Comparison of ENCODE assay signal across 13 mouse cellular contexts in genomic region chr2:164518266-164519170, GRCm38 (mm10). TPM values are rescaled to one million over a fixed set of nuclear protein-coding genes. Genes with fewer than 3 reads are reported as not detected.
A peak's percentile ranks its signal among the peaks of the same experiment; 100 is the strongest.
DNase-seq lines count a peak whose midpoint lies in the region; ATAC-seq and TF ChIP-seq lines count a peak whose summit lies in the region.
"Had no signal": no experiment of that assay in that cellular context is flagged by ENCODE, and none has a peak within 500 bp of the region (broad histone marks: within the 10 kb centered on the region; RNA-seq: fewer than 3 reads in every experiment).

No protein-coding gene starts in this region.

- H3K4me1 ChIP-seq in forebrain, embryonic 14.5 days (ENCODE audit: control insufficient read depth, insufficient read depth, low read length) = no peaks in the 10 kb centered on the region
- H3K4me1 ChIP-seq in forebrain, embryonic 12.5 days = peaks cover 7% of the 10 kb centered on the region; the same call in 1 of the 2 replicates
- peaks cover 29% of the 10 kb centered on the region for H3K4me1 ChIP-seq in limb, embryonic 12.5 days (replicated peaks)
- H3K4me1 ChIP-seq in limb, embryonic 10.5 days = peaks cover 19% of the 10 kb centered on the region
- H3K4me1 ChIP-seq in limb, embryonic 14.5 days (ENCODE audit: control insufficient read depth, insufficient read depth, low read length) = peaks cover 23% of the 10 kb centered on the region

- H3K4me2 ChIP-seq in forebrain, embryonic 14.5 days (ENCODE audit: low read length) = no peak overlapping the region
- no peak overlapping the region for H3K4me2 ChIP-seq in forebrain, embryonic 12.5 days
- H3K4me2 ChIP-seq in limb, embryonic 12.5 days = no peak overlapping the region
- H3K4me2 ChIP-seq in limb, embryonic 14.5 days (replicated peaks; ENCODE audit: low read depth, low read length, severe bottlenecking) = peak overlapping the region; percentile 18; the same call in 1 of the 2 replicates
- H3K4me2 ChIP-seq: embryonic facial prominence, embryonic 13.5 days; hindbrain, embryonic 14.5 days; lung, embryonic 15.5 days had no signal

- no peak for TF ChIP-seq POLR2A in limb, embryonic 14.5 days (IDR thresholded peaks at IDR 0.05; ENCODE audit: borderline replicate concordance, extremely low read depth, insufficient read depth, insufficient read length)

- WGBS in forebrain, embryonic 14.5 days = 46% methylated on average over 11 of the region's 11 CpGs
- 62% methylated on average over 11 of the region's 11 CpGs for WGBS in forebrain, embryonic 12.5 days
- WGBS in limb, embryonic 12.5 days = 37% methylated on average over 11 of the region's 11 CpGs
- 57% methylated on average over 11 of the region's 11 CpGs for WGBS in limb, embryonic 10.5 days
- WGBS in limb, embryonic 14.5 days = 27% methylated on average over 11 of the region's 11 CpGs

- in situ Hi-C loops in Patski (cut with MboI; ENCODE audit: low pct_unique_long_range_greater_than_20kb) = loop anchor here (5.0 kb wide), 2 partner anchors 56 to 101 kb away; partner anchors contain the start of gene Gm20458

- no peak overlapping the region for H3K9ac ChIP-seq in forebrain, embryonic 14.5 days (ENCODE audit: low read length)
- H3K9ac ChIP-seq in forebrain, embryonic 12.5 days = no peak overlapping the region
- H3K9ac ChIP-seq in limb, embryonic 12.5 days (replicated peaks) = no peak overlapping the region
- H3K9ac ChIP-seq in limb, embryonic 14.5 days (ENCODE audit: low read depth, low read length, severe bottlenecking) = no peak overlapping the region
- H3K9ac ChIP-seq: embryonic facial prominence, embryonic 13.5 days; hindbrain, embryonic 14.5 days; lung, embryonic 15.5 days had no signal

- DNase-seq in forebrain, embryonic 14.5 days (ENCODE audit: low spot score) = peak; percentile 65
- DNase-seq in limb, embryonic 10.5 days (ENCODE audit: low spot score) = no peak
- DNase-seq in Patski (ENCODE audit: low read depth, low spot score) = no peak
- peak; percentile 82 for DNase-seq in limb, embryonic 14.5 days (ENCODE audit: low spot score)
- DNase-seq in ovary, postnatal 10 days (ENCODE audit: low spot score) = no peak
- DNase-seq in cerebellum, postnatal 25 days = no peak

- no peak overlapping the region for H3K4me3 ChIP-seq in forebrain, embryonic 14.5 days (ENCODE audit: low read depth, low read length)
- no peak overlapping the region for H3K4me3 ChIP-seq in forebrain, embryonic 12.5 days (replicated peaks)
- no peak overlapping the region for H3K4me3 ChIP-seq in limb, embryonic 12.5 days (replicated peaks)
- H3K4me3 ChIP-seq in limb, embryonic 10.5 days = no peak overlapping the region
- H3K4me3 ChIP-seq in limb, embryonic 14.5 days (replicated peaks; ENCODE audit: low read length) = no peak overlapping the region
- H3K4me3 ChIP-seq: embryonic facial prominence, embryonic 13.5 days; lung, embryonic 15.5 days had no signal

- POLR2A ChIA-PET in Patski (lab: Charles Lee) = interaction anchor here (0.6 to 2.4 kb wide), 7 partner anchors 18 to 99 kb away, joined by 3 to 7 read pairs (median 4); partner anchors contain the start of genes Gm20458 and Pigt

- H3K27ac ChIP-seq in forebrain, embryonic 14.5 days (ENCODE audit: low read depth, low read length) = 0 out of 2 replicates have a peak overlapping the region, but pooled peaks have one; percentile 21
- no peak overlapping the region for H3K27ac ChIP-seq in forebrain, embryonic 12.5 days
- peak overlapping the region; percentile 84 for H3K27ac ChIP-seq in limb, embryonic 12.5 days
- H3K27ac ChIP-seq in limb, embryonic 10.5 days = no peak overlapping the region
- peak overlapping the region; percentile 81 for H3K27ac ChIP-seq in limb, embryonic 14.5 days (replicated peaks; ENCODE audit: low read depth, low read length)
- H3K27ac ChIP-seq: embryonic facial prominence, embryonic 13.5 days; hindbrain, embryonic 14.5 days; lung, embryonic 15.5 days had no signal

- no peaks in the 10 kb centered on the region for H3K36me3 ChIP-seq in forebrain, embryonic 14.5 days (ENCODE audit: control insufficient read depth, insufficient read depth, low read length)
- no peaks in the 10 kb centered on the region for H3K36me3 ChIP-seq in forebrain, embryonic 12.5 days (replicated peaks)
- no peaks in the 10 kb centered on the region for H3K36me3 ChIP-seq in limb, embryonic 12.5 days
- H3K36me3 ChIP-seq in limb, embryonic 10.5 days = no peaks in the 10 kb centered on the region
- no peaks in the 10 kb centered on the region for H3K36me3 ChIP-seq in limb, embryonic 14.5 days (ENCODE audit: control insufficient read depth, insufficient read depth, low read length)
- H3K36me3 ChIP-seq: embryonic facial prominence, embryonic 13.5 days; lung, embryonic 15.5 days had no signal

- CTCF ChIA-PET in Patski (lab: Charles Lee) = interaction anchor here (0.7 to 2.6 kb wide), 23 partner anchors 12 to 429 kb away, joined by 3 to 19 read pairs (median 4); partner anchors contain the start of genes Dbndd2, Gm20458 and Sys1

- ATAC-seq in forebrain, embryonic 14.5 days = peak; percentile 29; the same call in 1 of the 2 replicates
- ATAC-seq in forebrain, embryonic 12.5 days (ENCODE audit: low FRiP score) = no peak
- ATAC-seq in limb, embryonic 12.5 days (ENCODE audit: insufficient number of reproducible peaks, insufficient read depth, low FRiP score, low TSS enrichment, low read depth) = peak; percentile 38; the same call in 1 of the 2 replicates
- peak; percentile 77 for ATAC-seq in Patski
- ATAC-seq in limb, embryonic 14.5 days (ENCODE audit: low FRiP score, low read depth) = peak; percentile 77

- H3K9me3 ChIP-seq in forebrain, embryonic 14.5 days (replicated peaks; ENCODE audit: control insufficient read depth, low read length) = no peaks in the 10 kb centered on the region
- no peaks in the 10 kb centered on the region for H3K9me3 ChIP-seq in forebrain, embryonic 12.5 days
- H3K9me3 ChIP-seq in limb, embryonic 12.5 days = peaks cover 6% of the 10 kb centered on the region; the same call in 1 of the 2 replicates
- no peaks in the 10 kb centered on the region for H3K9me3 ChIP-seq in limb, embryonic 10.5 days (replicated peaks)
- no peaks in the 10 kb centered on the region for H3K9me3 ChIP-seq in limb, embryonic 14.5 days (ENCODE audit: control insufficient read depth, low read length)
- H3K9me3 ChIP-seq: lung, embryonic 15.5 days had no signal

- no peaks in the 10 kb centered on the region for H3K27me3 ChIP-seq in forebrain, embryonic 14.5 days (replicated peaks; ENCODE audit: control insufficient read depth, insufficient read depth, low read length)
- no peaks in the 10 kb centered on the region for H3K27me3 ChIP-seq in forebrain, embryonic 12.5 days
- H3K27me3 ChIP-seq in limb, embryonic 12.5 days = peaks cover 3% of the 10 kb centered on the region; the same call in 1 of the 2 replicates
- peaks cover 19% of the 10 kb centered on the region for H3K27me3 ChIP-seq in limb, embryonic 10.5 days (ENCODE audit: low read depth, poor library complexity, severe bottlenecking)
- no peaks in the 10 kb centered on the region for H3K27me3 ChIP-seq in Patski
- no peaks in the 10 kb centered on the region for H3K27me3 ChIP-seq in limb, embryonic 14.5 days (ENCODE audit: control insufficient read depth, insufficient read depth, low read length)
- H3K27me3 ChIP-seq: embryonic facial prominence, embryonic 13.5 days; lung, embryonic 15.5 days had no signal

- no peak for TF ChIP-seq CTCF in Patski (IDR thresholded peaks at IDR 0.05)

RNA-seq across cellular contexts. Expression of gene Pigt, which starts 21.2 kb away (rescaled TPM):
- polyA plus RNA-seq in forebrain, embryonic 14.5 days (2014; fragmentation: Nextera tagmentation; extraction: Ambion mirVana) = 66.8 and 72.2 TPM in 2 replicates
- 43.3 and 45.2 TPM in 2 replicates for polyA plus RNA-seq in forebrain, embryonic 12.5 days (2016; fragmentation: Nextera tagmentation; extraction: Ambion mirVana)
- 24.9 and 32.7 TPM in 2 replicates for polyA plus RNA-seq in limb, embryonic 12.5 days (2016; fragmentation: Nextera tagmentation; extraction: Ambion mirVana)
- polyA plus RNA-seq in limb, embryonic 10.5 days (2016; fragmentation: Nextera tagmentation; extraction: Ambion mirVana) = 35.7 and 37.5 TPM in 2 replicates
- polyA plus RNA-seq in Patski (2021) = 136 TPM
- polyA plus RNA-seq in limb, embryonic 14.5 days (2012; rRNA removed) = 99.5 and 142 TPM in 2 replicates
- polyA plus RNA-seq in limb, embryonic 14.5 days (2014; fragmentation: Nextera tagmentation; extraction: Ambion mirVana) = 72.4 and 81.4 TPM in 2 replicates

RNA-seq across cellular contexts. Expression of gene Dbndd2, which starts 32.6 kb away (rescaled TPM):
- polyA plus RNA-seq in forebrain, embryonic 14.5 days (2014; fragmentation: Nextera tagmentation; extraction: Ambion mirVana) = 3.5 and 4.9 TPM in 2 replicates
- 4.6 and 4.7 TPM in 2 replicates for polyA plus RNA-seq in forebrain, embryonic 12.5 days (2016; fragmentation: Nextera tagmentation; extraction: Ambion mirVana)
- polyA plus RNA-seq in limb, embryonic 12.5 days (2016; fragmentation: Nextera tagmentation; extraction: Ambion mirVana) = 1.2 and 1.7 TPM in 2 replicates
- polyA plus RNA-seq in limb, embryonic 10.5 days (2016; fragmentation: Nextera tagmentation; extraction: Ambion mirVana) = 0.70 and 2.1 TPM in 2 replicates
- polyA plus RNA-seq in Patski (2021) = 48.8 TPM
- polyA plus RNA-seq in limb, embryonic 14.5 days (2012; rRNA removed) = 7.7 and 8.3 TPM in 2 replicates
- polyA plus RNA-seq in limb, embryonic 14.5 days (2014; fragmentation: Nextera tagmentation; extraction: Ambion mirVana) = 2.9 and 4.4 TPM in 2 replicates

RNA-seq across cellular contexts. Expression of gene Wfdc2, which starts 43.7 kb away (rescaled TPM):
- polyA plus RNA-seq in forebrain, embryonic 14.5 days (2014; fragmentation: Nextera tagmentation; extraction: Ambion mirVana) = 5.2 and 5.8 TPM in 2 replicates
- polyA plus RNA-seq in forebrain, embryonic 12.5 days (2016; fragmentation: Nextera tagmentation; extraction: Ambion mirVana) = 29.9 and 34.5 TPM in 2 replicates
- polyA plus RNA-seq in limb, embryonic 12.5 days (2016; fragmentation: Nextera tagmentation; extraction: Ambion mirVana) = 36.2 and 39.6 TPM in 2 replicates
- polyA plus RNA-seq in limb, embryonic 10.5 days (2016; fragmentation: Nextera tagmentation; extraction: Ambion mirVana) = 35.5 and 40.0 TPM in 2 replicates
- polyA plus RNA-seq in Patski (2021) = 0.15 TPM
- polyA plus RNA-seq in limb, embryonic 14.5 days (2012; rRNA removed) = 30.4 and 31.0 TPM in 2 replicates
- 27.3 and 44.0 TPM in 2 replicates for polyA plus RNA-seq in limb, embryonic 14.5 days (2014; fragmentation: Nextera tagmentation; extraction: Ambion mirVana)

RNA-seq across cellular contexts. Expression of gene Trp53tg5, which starts 45.0 kb away (rescaled TPM):
- polyA plus RNA-seq in forebrain, embryonic 14.5 days (2014; fragmentation: Nextera tagmentation; extraction: Ambion mirVana) = not detected in 2 replicates
- not detected in 2 replicates for polyA plus RNA-seq in forebrain, embryonic 12.5 days (2016; fragmentation: Nextera tagmentation; extraction: Ambion mirVana)
- polyA plus RNA-seq in limb, embryonic 12.5 days (2016; fragmentation: Nextera tagmentation; extraction: Ambion mirVana) = not detected in 2 replicates
- not detected in 2 replicates for polyA plus RNA-seq in limb, embryonic 10.5 days (2016; fragmentation: Nextera tagmentation; extraction: Ambion mirVana)
- polyA plus RNA-seq in Patski (2021) = 0.39 TPM
- polyA plus RNA-seq in limb, embryonic 14.5 days (2012; rRNA removed) = not detected in 2 replicates
- 0.22 TPM in 1 of 2 replicates, not detected in the other for polyA plus RNA-seq in limb, embryonic 14.5 days (2014; fragmentation: Nextera tagmentation; extraction: Ambion mirVana)
- polyA plus RNA-seq: embryonic facial prominence, embryonic 13.5 days; heart, embryonic 16.5 days; limb, embryonic 11.5 days; lung, embryonic 15.5 days had no signal

RNA-seq across cellular contexts. Expression of gene Spint3, which starts 54.7 kb away (rescaled TPM):
- polyA plus RNA-seq in forebrain, embryonic 14.5 days (2014; fragmentation: Nextera tagmentation; extraction: Ambion mirVana) = not detected in 2 replicates
- not detected in 2 replicates for polyA plus RNA-seq in forebrain, embryonic 12.5 days (2016; fragmentation: Nextera tagmentation; extraction: Ambion mirVana)
- polyA plus RNA-seq in limb, embryonic 12.5 days (2016; fragmentation: Nextera tagmentation; extraction: Ambion mirVana) = not detected in 2 replicates
- not detected in 2 replicates for polyA plus RNA-seq in limb, embryonic 10.5 days (2016; fragmentation: Nextera tagmentation; extraction: Ambion mirVana)
- polyA plus RNA-seq in Patski (2021) = not detected
- polyA plus RNA-seq in limb, embryonic 14.5 days (2012; rRNA removed) = not detected in 2 replicates
- not detected in 2 replicates for polyA plus RNA-seq in limb, embryonic 14.5 days (2014; fragmentation: Nextera tagmentation; extraction: Ambion mirVana)
- polyA plus RNA-seq: embryonic facial prominence, embryonic 13.5 days; heart, embryonic 16.5 days; hindbrain, embryonic 14.5 days; limb, embryonic 11.5 days; lung, embryonic 15.5 days had no signal

Comparison
In these comparisons a context has a peak if more than half of its experiments do, and no peak if none do; other contexts are left out.
1. DNase-seq: peak in forebrain, embryonic 14.5 days (single experiment) and limb, embryonic 14.5 days (single experiment); none in limb, embryonic 10.5 days (single experiment), Patski (single experiment), ovary, postnatal 10 days (single experiment) and cerebellum, postnatal 25 days (0 of 2).
2. H3K27ac ChIP-seq: peak in forebrain, embryonic 14.5 days (single experiment), limb, embryonic 12.5 days (single experiment) and limb, embryonic 14.5 days (single experiment); none in forebrain, embryonic 12.5 days (single experiment) and limb, embryonic 10.5 days (single experiment).